Mouse (Mus musculus): Measurements from ENCODE around the gene Prep.

Prep gene

DNA sequence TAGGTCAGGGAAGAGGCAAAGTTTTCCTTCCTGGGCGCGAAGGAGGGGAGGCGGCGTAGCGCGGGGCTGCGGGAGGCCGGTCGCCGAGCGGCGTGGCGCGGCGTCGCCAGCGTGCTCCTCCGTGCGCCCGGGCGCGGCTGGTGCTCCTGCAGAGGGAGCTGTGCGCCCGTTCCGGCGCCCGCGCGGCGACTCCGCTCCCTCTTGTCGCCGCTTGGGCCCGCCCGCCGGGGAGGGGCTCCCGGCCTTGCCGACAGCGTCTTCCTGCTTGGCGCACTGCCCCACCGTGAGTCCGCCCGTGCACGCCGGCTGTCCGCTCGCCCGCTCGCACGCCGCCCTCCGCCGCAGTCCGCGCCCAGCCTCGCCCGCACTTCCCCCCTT is at the start of gene Prep:
Gene Prep (plus strand): TSS at position 273 of the 378 bp plus-strand sequence.
- DNase-seq (ENCODE audit: low spot score): peak; percentile 91

DNA sequence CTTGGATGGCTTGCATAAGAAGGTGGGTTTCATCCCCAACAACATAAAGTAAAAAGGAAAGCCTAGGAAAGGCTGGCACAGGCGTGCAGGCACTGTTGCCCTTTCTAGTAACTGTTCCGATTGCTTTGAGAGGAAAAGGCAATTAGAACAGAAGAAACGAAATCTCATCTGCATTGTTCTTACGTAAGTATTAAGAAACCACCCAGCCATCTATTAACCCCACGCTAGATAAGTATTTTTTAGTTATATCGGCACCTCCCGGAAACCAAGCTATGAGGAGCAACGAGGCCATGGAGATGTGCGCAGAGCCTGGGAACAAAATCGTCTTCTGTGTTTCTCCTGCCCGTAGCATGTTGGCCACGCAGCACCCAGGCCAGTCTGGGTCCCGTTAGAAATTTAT is 49.7 kb upstream of the Prep start:
- DNase-seq (ENCODE audit: low spot score): no peak

DNA sequence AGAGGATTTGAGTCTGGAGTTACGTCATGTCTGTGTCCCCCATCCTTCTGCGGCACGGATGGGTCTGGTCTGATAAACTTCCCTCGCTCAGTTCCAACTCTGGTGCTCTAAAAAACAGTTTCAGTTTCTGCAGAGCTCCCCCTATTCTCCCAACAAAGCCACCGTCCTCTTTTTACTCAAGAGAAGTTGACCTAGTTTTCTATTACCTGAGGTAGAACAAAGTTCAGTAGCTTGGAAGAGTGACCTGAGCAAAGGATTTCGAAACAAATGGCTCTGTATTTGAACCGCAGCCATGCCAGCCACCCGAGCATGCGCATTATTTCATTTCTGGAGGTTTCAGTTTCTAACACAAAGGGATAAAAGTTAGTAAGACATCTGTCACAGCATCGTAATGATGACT is 49.2 kb upstream of the Prep start:
- DNase-seq (ENCODE audit: low spot score): no peak

DNA sequence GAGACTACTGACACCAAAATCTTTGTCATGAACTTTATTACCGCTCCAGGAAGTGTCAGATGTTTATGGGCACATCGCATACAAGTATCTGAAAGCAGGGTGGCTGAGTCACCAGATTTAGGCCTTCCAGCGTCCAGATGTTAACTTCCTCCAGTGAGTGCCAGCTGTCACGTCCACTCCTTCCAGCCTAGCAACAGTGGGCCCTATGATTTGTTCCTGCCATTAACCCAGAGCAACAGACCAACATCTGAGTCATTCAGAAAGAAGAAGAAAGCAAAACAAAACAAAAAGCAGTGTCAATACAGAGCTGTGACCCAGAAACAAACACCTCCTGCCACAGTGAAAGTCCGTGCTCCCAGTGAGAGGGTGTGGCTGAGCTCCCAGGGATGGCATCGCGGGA is 47.6 kb upstream of the Prep start:
- DNase-seq (ENCODE audit: low spot score): no peak

DNA sequence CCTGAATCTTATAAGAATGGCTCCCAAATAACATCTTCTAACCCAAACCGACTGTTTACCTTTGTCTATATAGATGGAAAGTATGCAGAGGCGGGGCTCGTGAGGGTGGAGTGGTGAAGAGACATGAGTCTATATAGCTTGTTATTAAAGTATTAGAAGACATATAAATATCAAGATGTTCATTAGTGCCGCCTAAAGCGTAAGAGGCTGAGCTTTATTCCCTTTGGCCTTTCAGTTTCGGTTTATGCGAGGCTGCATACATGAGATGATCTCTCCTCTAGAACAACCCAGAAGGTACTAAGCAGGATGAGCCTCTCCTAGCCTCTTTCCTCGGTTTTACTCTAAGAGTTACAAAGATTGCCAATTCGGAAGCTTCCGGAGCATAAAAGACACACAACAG is 47.2 kb upstream of the Prep start:
- no peak for DNase-seq (ENCODE audit: low spot score)

DNA sequence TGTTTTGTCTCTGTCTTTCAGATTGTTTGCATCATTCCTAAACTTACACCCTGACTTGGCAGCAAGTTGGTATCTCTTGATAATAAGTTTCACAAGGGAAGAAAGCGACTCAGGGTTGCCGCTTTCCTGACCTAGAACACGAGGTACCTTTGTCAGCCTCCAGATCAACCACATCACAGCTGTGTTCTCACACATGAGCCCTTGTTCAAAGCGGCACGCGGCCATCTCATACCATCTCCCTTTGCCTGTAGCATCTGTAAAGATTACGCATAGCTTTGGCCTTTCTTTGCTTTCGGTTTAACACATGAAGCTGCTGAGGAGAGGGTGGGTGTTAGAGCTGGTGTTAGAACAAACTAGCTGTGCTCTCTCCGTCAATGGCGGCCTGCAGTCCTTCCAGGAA is 46.7 kb upstream of the Prep start:
- DNase-seq (ENCODE audit: low spot score): no peak

DNA sequence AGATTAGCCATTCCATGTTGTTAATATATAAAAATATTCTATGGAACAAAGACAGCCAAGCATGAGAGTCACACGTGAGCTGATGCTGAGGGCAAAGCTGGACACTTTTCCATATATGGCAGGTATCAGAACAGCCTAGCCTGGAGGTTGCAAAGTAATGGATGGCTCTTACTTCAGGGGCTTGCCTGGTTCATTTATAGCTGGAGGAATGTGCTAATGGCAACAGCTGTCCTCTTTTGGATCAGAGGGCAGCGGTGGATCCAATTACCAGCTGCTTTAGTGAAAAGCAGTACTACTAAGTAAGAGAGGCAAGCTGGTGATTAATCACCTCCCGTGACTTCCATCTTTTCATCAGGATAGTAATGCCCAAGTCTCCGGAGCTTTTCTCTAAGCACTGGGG is 41.8 kb upstream of the Prep start:
- DNase-seq (ENCODE audit: low spot score): peak; percentile 74

GRCm38 (mm10) chr10:45026935-45027334 is 40.1 kb upstream of the Prep start:
- no peak for DNase-seq (ENCODE audit: low spot score)

- DNase-seq (ENCODE audit: low spot score): peak; percentile 88
These were observed 21.6 kb upstream of the Prep start for GRCm38 (mm10) chr10:45045268-45045928.

- no peak for DNase-seq (ENCODE audit: low spot score)
These were observed 18.8 kb upstream of the Prep start for GRCm38 (mm10) chr10:45048158-45048557.

DNA sequence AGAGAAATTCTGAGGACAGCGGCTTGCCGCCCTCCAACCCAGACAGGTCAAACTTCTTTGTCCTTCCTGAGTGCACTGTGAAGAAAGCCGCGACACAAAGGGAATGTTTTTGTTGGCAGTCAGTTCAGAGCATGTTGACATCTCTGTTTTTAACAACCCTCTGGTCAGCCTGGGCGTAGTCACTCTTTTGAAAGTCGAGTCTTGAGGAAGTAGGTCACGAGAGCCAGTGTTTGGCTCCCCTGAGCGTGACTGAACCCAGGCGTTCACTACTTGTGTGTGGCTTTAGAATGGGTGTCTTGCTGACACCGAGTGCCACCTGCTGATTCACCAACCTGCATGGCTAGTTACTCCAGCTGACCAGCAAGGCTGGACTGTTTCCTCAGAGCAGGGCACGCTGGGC is 18.4 kb upstream of the Prep start:
- no peak for DNase-seq (ENCODE audit: low spot score)

DNA sequence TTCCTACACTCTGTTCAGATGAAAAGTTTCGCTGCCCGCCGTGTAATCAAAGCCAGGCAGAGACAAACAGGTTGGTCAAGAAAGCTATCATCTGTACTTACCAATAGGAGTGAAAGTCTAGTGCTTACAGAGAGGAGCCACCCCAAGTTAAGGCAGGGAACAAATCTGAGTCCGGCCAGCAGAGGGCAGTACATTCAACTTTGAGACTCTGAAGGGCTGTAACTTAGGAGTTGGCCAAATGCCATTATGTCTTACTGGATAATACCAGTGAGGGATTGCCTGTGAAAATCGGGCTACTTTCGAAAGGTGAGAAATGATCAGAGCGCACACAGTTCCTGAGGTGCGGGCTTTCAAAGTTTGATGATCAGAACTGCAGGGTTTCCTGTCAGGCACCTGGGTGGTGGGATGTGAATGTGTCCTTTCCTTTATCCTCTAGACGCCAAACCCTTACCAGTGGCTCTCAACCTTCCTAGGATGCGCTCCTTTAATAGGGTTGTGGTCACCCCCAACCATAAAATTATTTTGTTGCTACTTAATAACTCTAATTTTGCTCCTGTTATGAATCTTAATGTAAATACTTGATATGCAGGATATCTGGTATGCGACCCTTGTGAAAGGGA is 15.8 kb upstream of the Prep start:
- peak; percentile 83 for DNase-seq (ENCODE audit: low spot score)

DNA sequence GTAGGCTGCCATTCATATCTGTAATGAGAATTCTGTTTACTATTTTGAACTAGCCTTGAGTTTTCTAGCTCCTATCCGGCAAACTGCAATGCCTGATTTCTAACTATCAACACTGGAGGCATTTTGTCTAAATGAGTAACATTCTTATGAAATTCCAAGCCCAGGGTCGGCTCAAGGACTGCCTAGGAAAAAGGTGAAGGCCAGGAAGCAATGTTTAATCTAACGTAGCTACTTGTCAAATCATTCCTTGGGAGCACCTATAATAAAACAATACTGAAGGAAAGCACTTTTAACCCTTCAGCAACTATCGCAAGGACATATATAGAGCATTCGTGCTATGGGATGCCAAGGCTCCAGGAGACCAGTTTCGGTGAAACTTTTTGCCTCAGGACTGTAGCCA is 8.6 kb upstream of the Prep start:
- DNase-seq (ENCODE audit: low spot score): no peak

GRCm38 (mm10) chr10:45060841-45061240 is 6.2 kb upstream of the Prep start:
- no peak for DNase-seq (ENCODE audit: low spot score)

DNA sequence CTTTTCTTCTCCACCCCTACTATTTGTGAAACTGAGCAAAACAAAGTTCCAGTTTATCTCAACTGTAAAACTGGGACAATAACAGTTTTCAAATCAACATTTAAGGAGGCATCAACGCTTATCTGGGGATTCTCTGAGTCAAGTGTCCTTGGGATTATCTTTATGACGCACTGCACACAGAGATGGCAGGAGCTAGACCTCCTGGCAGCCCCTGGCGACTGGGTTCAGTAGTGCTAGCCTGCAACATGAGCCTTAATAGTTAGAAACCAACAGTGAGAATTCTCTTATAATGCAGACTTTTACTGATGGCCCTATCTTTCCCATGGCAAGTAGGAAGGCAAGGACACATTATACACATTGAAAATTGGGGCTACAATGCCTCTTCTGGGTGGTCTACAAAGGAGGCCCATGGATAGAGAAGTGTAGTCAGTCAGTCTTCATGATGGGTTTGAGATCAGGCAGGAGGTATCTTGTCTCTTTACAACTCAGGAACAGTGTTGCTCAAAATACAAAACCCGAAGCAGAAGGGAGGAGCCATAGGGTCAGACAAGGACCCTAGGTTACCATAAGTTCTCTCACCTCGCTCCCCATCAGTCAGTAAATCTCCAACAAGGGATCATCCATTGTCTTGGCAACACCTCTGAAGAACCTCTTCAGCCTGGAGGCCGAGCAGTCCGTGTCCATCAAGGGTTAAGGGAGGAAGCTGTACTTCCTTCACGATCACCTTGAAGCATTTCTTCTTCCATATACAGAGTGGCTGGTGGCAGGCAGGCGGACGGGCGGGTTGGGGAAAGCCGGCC is 672 bp upstream of the Prep start:
- DNase-seq (ENCODE audit: low spot score): peak; percentile 48

DNA sequence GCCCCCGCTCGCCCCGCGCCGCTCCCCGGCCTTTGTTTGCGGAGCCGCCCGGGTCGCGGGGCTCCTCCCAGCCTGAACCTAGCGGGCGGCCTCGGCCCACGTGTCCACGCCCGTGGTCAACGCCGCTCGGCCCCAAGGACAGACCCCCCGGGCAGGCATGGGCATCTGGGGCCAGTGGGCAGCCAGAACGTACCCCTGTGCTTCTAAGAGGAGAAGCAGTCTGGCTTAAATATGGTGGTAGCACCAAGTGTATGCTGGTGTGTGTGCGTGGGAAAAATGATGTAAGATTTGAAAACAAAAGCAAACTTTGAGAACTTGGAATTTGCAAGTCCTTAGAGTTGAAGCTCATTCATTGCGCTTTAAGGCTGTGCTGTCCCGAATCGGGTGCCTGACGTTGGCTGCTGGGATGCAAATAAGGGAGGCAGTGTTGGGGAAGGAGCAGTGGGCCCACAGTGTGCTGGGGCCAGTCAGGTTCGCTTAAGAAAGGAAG is 478 bp downstream of the Prep start:
- peak; percentile 66 for DNase-seq (ENCODE audit: low spot score)

- DNase-seq (ENCODE audit: low spot score): no peak
These were observed 2.6 kb downstream of the Prep start for GRCm38 (mm10) chr10:45069557-45069956.

- no peak for DNase-seq (ENCODE audit: low spot score)
These were observed 3.4 kb downstream of the Prep start for GRCm38 (mm10) chr10:45070362-45070761.

DNA sequence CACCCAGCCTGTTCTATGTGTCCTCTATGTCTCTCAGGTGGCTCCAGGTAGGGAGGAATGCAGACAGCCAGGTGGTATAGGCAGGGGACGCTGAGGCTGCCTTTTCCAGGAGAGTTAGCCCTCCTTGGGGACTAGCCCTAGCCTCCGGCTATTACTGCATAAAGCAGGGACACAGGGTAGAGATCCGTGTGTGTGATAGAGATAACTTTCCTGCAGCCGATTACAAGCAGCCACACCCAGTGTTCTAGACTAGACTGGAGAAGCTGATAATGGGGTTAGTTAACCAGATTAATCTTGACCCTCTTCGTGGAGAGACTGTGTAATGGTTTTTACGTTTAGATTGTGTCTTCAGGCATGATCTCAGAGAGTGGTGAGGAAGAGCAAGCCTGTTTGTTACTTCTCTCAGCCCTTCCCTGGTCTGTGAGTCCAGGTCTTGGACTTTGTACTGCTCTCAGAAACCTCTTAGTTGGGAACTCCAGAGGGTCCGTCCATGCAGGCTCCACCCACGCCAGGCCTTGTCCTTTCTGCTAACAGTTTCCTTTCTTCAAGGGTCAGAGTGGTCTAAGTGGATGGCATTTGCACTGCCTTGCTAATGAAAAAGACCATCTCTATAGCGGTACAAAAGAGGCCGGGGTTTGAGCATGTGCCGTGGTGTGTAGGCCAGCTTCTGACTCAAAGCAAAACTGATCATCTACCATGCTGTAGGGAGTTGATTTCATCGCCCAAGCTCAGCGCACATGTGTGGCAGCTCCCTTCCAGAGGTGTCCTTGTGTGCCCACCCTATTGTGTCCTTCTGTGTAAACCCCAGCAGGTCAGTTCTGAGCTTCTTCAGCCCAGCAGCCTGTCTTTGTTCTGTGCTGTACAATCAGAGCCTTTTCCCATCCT is 4.2 kb downstream of the Prep start:
- no peak for DNase-seq (ENCODE audit: low spot score)

DNA sequence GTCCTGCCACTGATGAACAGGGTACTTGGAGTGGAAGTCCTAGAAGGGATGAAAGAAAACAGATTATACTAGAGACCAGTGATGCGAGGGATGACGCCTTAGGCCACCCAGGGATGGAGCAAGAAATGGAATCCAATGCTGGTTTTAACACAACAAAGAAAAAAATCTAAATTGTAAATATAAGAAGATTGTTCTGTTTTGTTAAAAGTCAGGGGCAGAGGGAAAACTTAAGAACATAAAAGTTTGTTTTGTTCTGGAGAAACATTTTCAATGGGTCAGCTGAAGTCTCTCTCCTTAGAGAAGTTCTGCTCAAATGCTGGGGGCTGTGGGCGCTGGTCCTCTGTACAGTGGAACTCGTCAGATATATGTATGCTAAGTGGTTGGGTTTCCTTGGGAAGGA is 5.3 kb downstream of the Prep start:
- no peak for DNase-seq (ENCODE audit: low spot score)

- no peak for DNase-seq (ENCODE audit: low spot score)
These were observed 7.5 kb downstream of the Prep start for GRCm38 (mm10) chr10:45074543-45074942.

GRCm38 (mm10) chr10:45075491-45076051 is 8.6 kb downstream of the Prep start:
- no peak for DNase-seq (ENCODE audit: low spot score)
